Mouse (Mus musculus) spleen, adult 2 months (tissue): ENCODE results near the gene Stim1.

ENCODE experiments used
- CTCF ChIP-seq: fragments of 200-500 bp; IDR thresholded peaks from 2 replicates; pipeline ENCODE4 v1.5.1; 2011; ENCODE audit warnings: mild to moderate bottlenecking, inconsistent platforms; ENCODE audit not compliant: insufficient read depth, insufficient read length, insufficient replicate concordance; ENCODE audit errors: extremely low read depth
- POLR2A ChIP-seq: fragments of 200-500 bp; IDR thresholded peaks from 2 replicates; pipeline ENCODE4 v1.6.1; 2011; ENCODE audit warnings: low read depth, low read length, inconsistent platforms

DNA sequence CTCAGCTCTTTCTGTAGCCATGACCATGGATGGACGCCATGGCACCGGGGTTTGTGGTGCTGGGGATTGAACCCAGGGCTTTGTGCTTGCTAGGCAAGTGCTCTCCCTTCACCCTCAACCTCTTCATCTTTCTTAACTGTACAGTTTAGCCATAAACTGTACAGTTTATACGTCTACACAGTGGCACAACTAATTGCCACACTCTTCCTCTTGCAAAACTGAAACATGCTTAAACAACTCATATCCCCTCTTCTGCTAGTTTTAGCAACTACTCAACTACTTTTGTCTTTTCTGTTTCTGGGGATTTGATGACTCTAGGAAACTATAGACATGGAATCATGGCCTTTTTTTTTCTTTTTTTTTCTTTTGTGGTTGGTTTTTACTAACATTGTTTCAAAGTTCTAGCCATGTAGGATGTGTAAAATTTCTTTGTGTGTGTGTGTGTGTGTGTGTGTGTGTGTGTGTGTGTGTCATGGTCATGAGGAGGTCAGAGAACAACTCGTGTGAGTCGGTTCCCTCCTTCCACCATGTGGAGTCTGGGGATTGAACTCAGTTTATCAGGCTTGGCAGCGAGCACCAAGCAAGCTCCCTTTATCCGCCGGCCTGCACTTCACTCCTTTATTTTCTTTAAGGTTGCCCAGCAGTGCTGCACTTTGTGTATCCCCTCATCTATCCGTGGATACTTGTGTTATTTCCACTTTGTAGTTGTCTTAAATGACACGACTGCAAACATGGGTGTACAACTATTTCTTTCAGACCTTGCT lies 7.7 kb upstream of the Stim1 start:
- TF ChIP-seq POLR2A (no peak), CTCF (no peak)
